Mouse (Mus musculus): Measurements from ENCODE around the gene Il1b. TPM values are rescaled to one million over a fixed set of nuclear protein-coding genes. Genes with fewer than 3 reads are reported as not detected.

The Il1b gene
- polyA plus RNA-seq (2015; fragmentation: Nextera tagmentation; extraction: Ambion mirVana) = 0.45 TPM in 1 of 2 replicates, not detected in the other

DNA sequence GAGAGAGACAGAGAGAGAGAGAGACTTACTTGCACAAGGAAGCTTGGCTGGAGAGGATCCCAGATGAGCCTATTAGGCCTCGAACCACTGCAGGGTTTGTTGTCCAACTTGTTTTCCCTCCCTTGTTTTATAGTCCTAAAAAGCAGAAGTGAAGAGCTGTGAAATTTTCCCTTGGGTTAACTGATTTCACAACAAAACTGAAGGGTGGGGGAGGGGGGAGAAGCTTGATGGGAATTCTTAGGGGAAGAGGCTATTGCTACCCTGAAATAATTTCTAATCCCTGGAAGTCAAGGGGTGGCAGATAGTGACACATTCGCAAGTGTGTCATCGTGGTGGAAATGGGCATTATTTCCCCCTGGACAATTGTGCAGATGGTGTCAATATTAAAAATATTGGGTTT lies at the start of gene Il1b:
Gene Il1b, minus strand, starts transcription at position 101 of the 400 bp plus-strand sequence.
- H3K27ac ChIP-seq = no peak within 1 kb of the TSS
- H3K9ac ChIP-seq = no peak within 1 kb of the TSS
- H3K4me3 ChIP-seq = no peak within 1 kb of the TSS
- WGBS = 84% methylated on average over 3 of the region's 3 CpGs
- no peak within 1 kb of the TSS for H3K4me2 ChIP-seq (replicated peaks)
- H3K36me3 ChIP-seq = no peaks in the 10 kb centered on the region
- no peaks in the 10 kb centered on the region for H3K27me3 ChIP-seq
- H3K9me3 ChIP-seq = no peaks in the 10 kb centered on the region
- no peak for ATAC-seq (ENCODE audit: low FRiP score, low read depth)
- no peaks in the 10 kb centered on the region for H3K4me1 ChIP-seq

DNA sequence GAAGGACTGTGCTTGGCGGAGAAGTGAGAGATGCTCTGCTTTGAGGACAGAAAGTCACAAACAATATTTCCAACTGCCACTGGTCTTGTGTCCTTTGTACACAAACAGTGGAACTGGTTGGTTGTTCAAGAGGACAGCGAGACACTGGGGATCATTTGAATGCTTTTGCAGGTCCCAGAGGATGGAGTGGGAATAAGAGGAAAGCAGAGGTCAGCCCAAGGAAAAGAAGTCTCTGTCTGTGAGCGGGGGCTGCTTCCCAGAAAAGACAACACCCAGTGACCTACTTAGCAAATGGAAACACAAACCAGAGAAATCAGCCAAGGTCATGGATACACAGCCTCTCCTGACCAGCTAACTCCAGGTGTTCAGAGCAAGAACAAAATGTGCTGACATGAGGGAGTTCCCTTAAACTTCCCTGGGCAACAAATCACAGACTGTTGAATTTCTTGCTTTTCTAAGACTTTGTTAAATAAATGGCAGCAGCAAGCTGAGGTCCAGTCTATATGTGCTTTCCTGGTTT lies 48.5 kb upstream of the Il1b start:
- 76% methylated on average over 3 of the region's 3 CpGs for WGBS
- Histone ChIP-seq H3K4me3 (no peak overlapping the region), H3K27ac (no peak overlapping the region), H3K36me3 (no peaks in the 10 kb centered on the region), H3K4me2 (replicated peaks) (no peak overlapping the region), H3K9me3 (no peaks in the 10 kb centered on the region), H3K4me1 (peaks cover 5% of the 10 kb centered on the region; the same call in 1 of the 2 replicates), H3K27me3 (no peaks in the 10 kb centered on the region), H3K9ac (no peak overlapping the region)
- no peak for ATAC-seq (ENCODE audit: low FRiP score, low read depth)

GRCm38 (mm10) chr2:129414593-129414992 lies 43.7 kb upstream of the Il1b start:
- no peak for ATAC-seq (ENCODE audit: low FRiP score, low read depth)
- no peak overlapping the region for H3K4me3 ChIP-seq
- H3K27me3 ChIP-seq = no peaks in the 10 kb centered on the region
- H3K4me2 ChIP-seq (replicated peaks) = no peak overlapping the region
- H3K4me1 ChIP-seq = peaks cover 4% of the 10 kb centered on the region; the same call in 1 of the 2 replicates
- no peak overlapping the region for H3K9ac ChIP-seq
- no peaks in the 10 kb centered on the region for H3K36me3 ChIP-seq
- H3K27ac ChIP-seq = no peak overlapping the region
- 92% methylated on average over 3 of the region's 3 CpGs for WGBS
- H3K9me3 ChIP-seq = no peaks in the 10 kb centered on the region

- 64% methylated on average over 6 of the region's 6 CpGs for WGBS
- no peak for ATAC-seq (ENCODE audit: low FRiP score, low read depth)
- Histone ChIP-seq H3K4me3 (no peak overlapping the region), H3K27me3 (no peaks in the 10 kb centered on the region), H3K4me2 (replicated peaks) (no peak overlapping the region), H3K4me1 (no peaks in the 10 kb centered on the region), H3K36me3 (no peaks in the 10 kb centered on the region), H3K27ac (no peak overlapping the region), H3K9ac (no peak overlapping the region), H3K9me3 (no peaks in the 10 kb centered on the region)
Measured at GRCm38 (mm10) chr2:129413488-129413887, 42.5 kb upstream of the Il1b start.

- Histone ChIP-seq H3K4me3 (no peak overlapping the region), H3K36me3 (no peaks in the 10 kb centered on the region), H3K27me3 (no peaks in the 10 kb centered on the region), H3K4me1 (no peaks in the 10 kb centered on the region), H3K27ac (no peak overlapping the region), H3K9ac (no peak overlapping the region), H3K4me2 (replicated peaks) (no peak overlapping the region), H3K9me3 (no peaks in the 10 kb centered on the region)
- WGBS = 75% methylated on average over 3 of the region's 3 CpGs
- no peak for ATAC-seq (ENCODE audit: low FRiP score, low read depth)
Measured at GRCm38 (mm10) chr2:129411651-129412050, 40.7 kb upstream of the Il1b start.

DNA sequence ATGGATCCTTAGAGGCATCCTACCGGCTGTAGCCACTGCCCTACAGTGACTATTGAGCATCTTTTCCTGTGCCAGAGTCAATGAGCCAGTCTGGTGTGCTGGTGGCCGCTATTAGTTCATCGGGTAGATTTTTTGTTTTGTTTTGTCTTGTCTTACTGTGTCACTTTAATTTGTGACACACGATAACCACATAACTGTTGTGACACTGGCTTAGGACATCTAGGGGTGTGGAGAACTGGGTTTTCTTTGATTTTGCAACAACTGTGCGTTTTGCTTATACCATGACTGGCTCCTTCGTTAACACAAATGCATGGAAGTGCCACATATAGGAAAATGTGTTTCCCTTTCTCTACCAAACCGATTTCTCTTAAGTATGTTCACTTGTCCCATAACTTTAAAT lies 39.4 kb upstream of the Il1b start:
- H3K9ac ChIP-seq = no peak overlapping the region
- H3K4me3 ChIP-seq = no peak overlapping the region
- no peaks in the 10 kb centered on the region for H3K27me3 ChIP-seq
- ATAC-seq (ENCODE audit: low FRiP score, low read depth) = no peak
- 90% methylated on average over 7 of the region's 7 CpGs for WGBS
- no peaks in the 10 kb centered on the region for H3K36me3 ChIP-seq
- no peaks in the 10 kb centered on the region for H3K4me1 ChIP-seq
- no peak overlapping the region for H3K4me2 ChIP-seq (replicated peaks)
- no peaks in the 10 kb centered on the region for H3K9me3 ChIP-seq
- no peak overlapping the region for H3K27ac ChIP-seq

- Histone ChIP-seq H3K9ac (no peak overlapping the region), H3K27ac (no peak overlapping the region), H3K4me1 (no peaks in the 10 kb centered on the region), H3K27me3 (no peaks in the 10 kb centered on the region), H3K9me3 (no peaks in the 10 kb centered on the region), H3K4me2 (replicated peaks) (no peak overlapping the region), H3K4me3 (no peak overlapping the region), H3K36me3 (no peaks in the 10 kb centered on the region)
- ATAC-seq (ENCODE audit: low FRiP score, low read depth) = no peak
- 19% methylated on average over 18 of the region's 18 CpGs for WGBS
Measured at GRCm38 (mm10) chr2:129408476-129408875, 37.5 kb upstream of the Il1b start.

DNA sequence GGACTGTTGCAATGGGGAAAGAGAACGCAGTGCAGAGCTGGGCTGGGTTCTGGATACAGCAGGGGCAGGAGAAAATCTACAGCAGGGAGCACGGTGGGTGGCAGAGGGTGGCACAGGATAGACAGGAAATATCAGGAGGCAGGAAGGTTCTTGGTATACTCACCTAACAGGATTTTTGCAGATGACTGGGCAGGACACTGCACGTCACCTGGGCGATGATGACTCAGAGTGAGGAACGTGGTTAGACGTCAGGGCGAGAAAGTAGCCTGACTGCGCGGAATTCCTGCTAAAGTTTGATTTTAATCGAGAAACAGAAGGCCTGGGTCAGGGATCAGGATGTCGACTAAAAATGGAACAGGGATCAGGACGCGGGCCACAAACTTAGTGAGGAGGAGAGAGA lies 36.7 kb upstream of the Il1b start:
- Histone ChIP-seq H3K4me1 (no peaks in the 10 kb centered on the region), H3K27ac (no peak overlapping the region), H3K4me3 (no peak overlapping the region), H3K27me3 (no peaks in the 10 kb centered on the region), H3K4me2 (replicated peaks) (no peak overlapping the region), H3K9me3 (no peaks in the 10 kb centered on the region), H3K36me3 (no peaks in the 10 kb centered on the region), H3K9ac (no peak overlapping the region)
- 89% methylated on average over 13 of the region's 13 CpGs for WGBS
- no peak for ATAC-seq (ENCODE audit: low FRiP score, low read depth)

DNA sequence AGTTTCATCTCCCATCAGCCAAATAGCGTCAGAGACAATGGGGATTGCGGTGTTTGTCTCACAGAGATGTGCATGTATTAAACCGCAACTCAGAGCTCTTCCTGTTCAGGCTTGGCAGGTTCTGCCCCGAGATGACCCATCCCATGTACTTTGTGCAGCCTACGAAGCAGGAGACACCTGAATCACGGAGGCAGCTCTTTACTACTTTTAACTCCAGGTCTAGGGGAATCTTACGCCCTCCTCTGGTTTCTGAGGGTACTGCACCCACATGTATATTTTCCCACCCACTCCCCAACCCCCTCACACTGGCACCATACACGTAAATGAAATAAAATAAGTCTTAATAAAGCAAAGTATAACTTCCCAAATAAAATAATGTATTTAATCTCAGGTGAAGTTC lies 35.6 kb upstream of the Il1b start:
- Histone ChIP-seq H3K36me3 (no peaks in the 10 kb centered on the region), H3K27me3 (no peaks in the 10 kb centered on the region), H3K4me3 (no peak overlapping the region), H3K9me3 (no peaks in the 10 kb centered on the region), H3K27ac (no peak overlapping the region), H3K9ac (no peak overlapping the region), H3K4me1 (no peaks in the 10 kb centered on the region), H3K4me2 (replicated peaks) (no peak overlapping the region)
- no peak for ATAC-seq (ENCODE audit: low FRiP score, low read depth)
- 89% methylated on average over 8 of the region's 8 CpGs for WGBS

DNA sequence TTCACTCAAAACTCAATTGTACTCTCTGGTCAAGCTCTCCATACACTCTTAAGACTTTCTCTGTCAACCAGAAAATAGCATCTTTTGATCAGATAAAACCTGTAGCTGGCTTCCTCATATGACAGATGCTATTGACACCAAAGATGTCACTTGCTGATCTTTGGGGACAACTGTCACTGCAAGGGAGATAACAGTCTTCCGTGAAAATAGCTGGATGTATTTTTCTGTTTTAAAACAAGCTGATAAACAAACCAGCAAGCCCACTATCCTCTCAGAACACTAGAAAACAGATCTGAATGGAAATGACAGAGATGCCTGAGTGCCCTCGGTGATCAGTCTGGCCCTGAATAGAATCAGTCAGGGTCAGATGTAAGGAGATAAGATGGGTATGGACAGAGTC lies 32.8 kb upstream of the Il1b start:
- 94% methylated on average over 2 of the region's 2 CpGs for WGBS
- no peak overlapping the region for H3K27ac ChIP-seq
- H3K27me3 ChIP-seq = no peaks in the 10 kb centered on the region
- no peak overlapping the region for H3K4me3 ChIP-seq
- no peaks in the 10 kb centered on the region for H3K4me1 ChIP-seq
- H3K9me3 ChIP-seq = no peaks in the 10 kb centered on the region
- H3K4me2 ChIP-seq (replicated peaks) = no peak overlapping the region
- H3K9ac ChIP-seq = no peak overlapping the region
- ATAC-seq (ENCODE audit: low FRiP score, low read depth) = no peak
- H3K36me3 ChIP-seq = no peaks in the 10 kb centered on the region

GRCm38 (mm10) chr2:129402330-129402729 lies 31.4 kb upstream of the Il1b start:
- no peak for ATAC-seq (ENCODE audit: low FRiP score, low read depth)
- H3K4me3 ChIP-seq = no peak overlapping the region
- H3K4me1 ChIP-seq = no peaks in the 10 kb centered on the region
- no peak overlapping the region for H3K4me2 ChIP-seq (replicated peaks)
- H3K27me3 ChIP-seq = no peaks in the 10 kb centered on the region
- no peaks in the 10 kb centered on the region for H3K9me3 ChIP-seq
- no peaks in the 10 kb centered on the region for H3K36me3 ChIP-seq
- no peak overlapping the region for H3K27ac ChIP-seq
- no peak overlapping the region for H3K9ac ChIP-seq
- 85% methylated on average over 3 of the region's 3 CpGs for WGBS

- H3K4me1 ChIP-seq = no peaks in the 10 kb centered on the region
- no peak overlapping the region for H3K27ac ChIP-seq
- H3K27me3 ChIP-seq = no peaks in the 10 kb centered on the region
- H3K9me3 ChIP-seq = no peaks in the 10 kb centered on the region
- ATAC-seq (ENCODE audit: low FRiP score, low read depth) = no peak
- no peak overlapping the region for H3K4me3 ChIP-seq
- H3K9ac ChIP-seq = no peak overlapping the region
- H3K36me3 ChIP-seq = no peaks in the 10 kb centered on the region
- 84% methylated on average over 5 of the region's 5 CpGs for WGBS
- H3K4me2 ChIP-seq (replicated peaks) = no peak overlapping the region
Measured at GRCm38 (mm10) chr2:129401803-129402202, 30.9 kb upstream of the Il1b start.

- H3K9ac ChIP-seq = no peak overlapping the region
- no peaks in the 10 kb centered on the region for H3K27me3 ChIP-seq
- no peak overlapping the region for H3K27ac ChIP-seq
- no peak overlapping the region for H3K4me2 ChIP-seq (replicated peaks)
- H3K36me3 ChIP-seq = no peaks in the 10 kb centered on the region
- no peak for ATAC-seq (ENCODE audit: low FRiP score, low read depth)
- H3K4me3 ChIP-seq = no peak overlapping the region
- no peaks in the 10 kb centered on the region for H3K9me3 ChIP-seq
- no peaks in the 10 kb centered on the region for H3K4me1 ChIP-seq
- WGBS = 85% methylated on average over 3 of the region's 3 CpGs
Measured at GRCm38 (mm10) chr2:129398176-129398575, 27.2 kb upstream of the Il1b start.
